Mouse (Mus musculus): Measurements from ENCODE around the gene Clybl. TPM values are rescaled to one million over a fixed set of nuclear protein-coding genes. Genes with fewer than 3 reads are reported as not detected.

Gene Clybl
- total and polyA plus RNA-seq, 3 experiments = 13.4 to 36.6 TPM; not detected in 1

- H3K27ac ChIP-seq (ENCODE audit: control insufficient read depth, low read depth, low read length) = no peak overlapping the region
- H3K4me3 ChIP-seq (ENCODE audit: control insufficient read depth in 1 of 2, insufficient read depth in 1 of 2, low read depth in 2 of 2, low read length in 2 of 2) = no peak overlapping the region
- no peaks in the 10 kb centered on the region; the same call in 1 of the 2 replicates for H3K79me2 ChIP-seq (ENCODE audit: control insufficient read depth, insufficient read depth, low read length, poor library complexity)
- H3K9me3 ChIP-seq (replicated peaks; ENCODE audit: insufficient read depth, low read length) = no peaks in the 10 kb centered on the region
- H3K27me3 ChIP-seq (ENCODE audit: control insufficient read depth in 1 of 2, insufficient read depth in 2 of 2, low read length in 2 of 2) = no peaks in the 10 kb centered on the region
- H3K36me3 ChIP-seq (ENCODE audit: control insufficient read depth in 1 of 2, insufficient read depth in 2 of 2, low read length in 2 of 2) = peaks cover 0 to 18% of the 10 kb centered on the region in 2 experiments; a peak in 3 of 4 replicates
- peak; percentile 20 for DNase-seq (ENCODE audit: low read depth, low spot score)
- H3K9ac ChIP-seq (ENCODE audit: control insufficient read depth, low read depth, low read length, poor library complexity, severe bottlenecking) = no peak overlapping the region
- TF ChIP-seq POLR2AphosphoS2 (IDR thresholded peaks at IDR 0.05; ENCODE audit: low read length) (no peak), MAX (IDR thresholded peaks at IDR 0.05; ENCODE audit: low read length) (no peak), GABPA (IDR thresholded peaks at IDR 0.05; ENCODE audit: low read depth, low read length) (no peak), ETS1 (IDR thresholded peaks at IDR 0.05; ENCODE audit: low read depth, low read length) (no peak), MYC (IDR thresholded peaks at IDR 0.05; ENCODE audit: low read depth, low read length) (no peak), MEF2A (IDR thresholded peaks at IDR 0.05; ENCODE audit: extremely low read depth, insufficient replicate concordance, low read depth, low read length, poor library complexity, severe bottlenecking) (no peak), ZNF384 (IDR thresholded peaks at IDR 0.05; ENCODE audit: low read depth, low read length) (no peak), USF1 (IDR thresholded peaks at IDR 0.05; ENCODE audit: low read depth, low read length) (no peak), ZKSCAN1 (IDR thresholded peaks at IDR 0.05; ENCODE audit: low read depth, low read length) (no peak)
- peaks cover 17 to 25% of the 10 kb centered on the region in 2 experiments for H3K4me1 ChIP-seq (ENCODE audit: control insufficient read depth in 1 of 2, insufficient read depth in 2 of 2, low read length in 2 of 2)
These were observed 45.4 kb downstream of the Clybl start for GRCm38 (mm10) chr14:122226666-122227453.

- Histone ChIP-seq H3K79me2 (ENCODE audit: control insufficient read depth, insufficient read depth, low read length, poor library complexity) (no peaks in the 10 kb centered on the region; the same call in 1 of the 2 replicates), H3K27me3 (ENCODE audit: control insufficient read depth in 1 of 2, insufficient read depth in 2 of 2, low read length in 2 of 2) (no peaks in the 10 kb centered on the region), H3K9me3 (replicated peaks; ENCODE audit: insufficient read depth, low read length) (no peaks in the 10 kb centered on the region), H3K4me1 (ENCODE audit: control insufficient read depth in 1 of 2, insufficient read depth in 2 of 2, low read length in 2 of 2) (peaks cover 15 to 22% of the 10 kb centered on the region in 2 experiments), H3K27ac (ENCODE audit: control insufficient read depth, low read depth, low read length) (no peak overlapping the region), H3K9ac (ENCODE audit: control insufficient read depth, low read depth, low read length, poor library complexity, severe bottlenecking) (no peak overlapping the region), H3K36me3 (ENCODE audit: control insufficient read depth in 1 of 2, insufficient read depth in 2 of 2, low read length in 2 of 2) (peaks cover 0 to 16% of the 10 kb centered on the region in 2 experiments; a peak in 3 of 4 replicates), H3K4me3 (ENCODE audit: control insufficient read depth in 1 of 2, insufficient read depth in 1 of 2, low read depth in 2 of 2, low read length in 2 of 2) (no peak overlapping the region)
- DNase-seq (ENCODE audit: low read depth, low spot score) = no peak
- no peak for TF ChIP-seq MXI1 (IDR thresholded peaks at IDR 0.05; ENCODE audit: low read depth, low read length)
- no peak for TF ChIP-seq ETS1 (IDR thresholded peaks at IDR 0.05; ENCODE audit: low read depth, low read length)
- TF ChIP-seq SMC3 (IDR thresholded peaks at IDR 0.05; ENCODE audit: low read depth, low read length) = no peak
- no peak for TF ChIP-seq TCF12 (IDR thresholded peaks at IDR 0.05; ENCODE audit: low read depth, low read length)
- no peak for TF ChIP-seq POLR2AphosphoS5 (IDR thresholded peaks at IDR 0.05; ENCODE audit: borderline replicate concordance, low read depth, low read length)
- TF ChIP-seq POLR2AphosphoS2 (IDR thresholded peaks at IDR 0.05; ENCODE audit: low read length) = no peak
- TF ChIP-seq CTCF (IDR thresholded peaks at IDR 0.05 in 2 of 3, conservative IDR thresholded peaks at IDR 0.05 in 1 of 3; ENCODE audit: control insufficient read depth in 1 of 3, insufficient read depth in 1 of 3, low read depth in 2 of 3, low read length in 3 of 3, poor library complexity in 1 of 3, severe bottlenecking in 1 of 3) = no peak
- TF ChIP-seq USF2 (IDR thresholded peaks at IDR 0.05; ENCODE audit: borderline replicate concordance in 1 of 2, insufficient read depth in 1 of 2, low read depth in 1 of 2, low read length in 2 of 2) = no peak
- no peak for TF ChIP-seq POLR2A (IDR thresholded peaks at IDR 0.05; ENCODE audit: control insufficient read depth in 1 of 2, insufficient read depth in 1 of 2, low read depth in 1 of 2, low read length in 2 of 2, poor library complexity in 1 of 2)
- TF ChIP-seq NELFE (IDR thresholded peaks at IDR 0.05; ENCODE audit: low read depth, low read length) = no peak
- TF ChIP-seq USF1 (IDR thresholded peaks at IDR 0.05; ENCODE audit: low read depth, low read length) = no peak
- TF ChIP-seq MYC (IDR thresholded peaks at IDR 0.05; ENCODE audit: low read depth, low read length) = no peak
- TF ChIP-seq TAL1 (IDR thresholded peaks at IDR 0.05; ENCODE audit: low read length) = no peak
- TF ChIP-seq MAFK (IDR thresholded peaks at IDR 0.05; ENCODE audit: borderline replicate concordance, low read depth, low read length) = no peak
These were observed 46.0 kb downstream of the Clybl start for GRCm38 (mm10) chr14:122227454-122227951.
